In the genomic region with DNA sequence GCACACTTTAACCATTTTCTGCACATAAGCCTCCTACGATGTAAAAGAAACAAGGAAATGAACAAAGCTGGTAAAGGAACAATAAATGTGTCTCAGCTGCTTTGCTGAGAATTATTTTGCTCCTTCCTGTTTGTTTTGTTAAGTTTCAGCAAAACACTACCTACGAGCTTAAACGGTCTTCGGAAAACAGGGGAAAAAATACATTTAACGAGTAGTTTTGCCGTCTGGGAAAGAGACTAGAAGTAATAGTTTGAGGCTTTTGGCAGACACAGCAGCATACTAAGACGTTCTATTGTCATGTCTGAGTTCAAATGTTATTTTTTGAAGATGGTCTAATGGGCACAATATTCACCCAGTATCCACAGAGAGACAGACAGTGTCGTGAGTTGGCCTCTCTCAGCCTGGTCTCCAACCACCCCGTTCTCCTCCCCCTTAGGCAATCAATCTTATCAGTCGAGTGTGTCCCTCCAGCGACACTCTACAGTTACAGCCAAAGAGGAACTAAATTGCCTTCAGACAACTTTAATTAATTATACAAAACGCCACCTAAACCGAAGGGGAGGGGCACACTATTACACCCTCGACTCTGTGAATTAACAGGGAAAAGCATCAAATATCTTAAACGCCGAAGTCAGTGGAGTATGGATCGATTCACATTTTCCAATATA, we compare ENCODE assay signal across 8 mouse cellular contexts. TPM values are rescaled to one million over a fixed set of nuclear protein-coding genes. Genes with fewer than 3 reads are reported as not detected.
DNase-seq lines count a peak whose midpoint lies in the region; ATAC-seq lines count a peak whose summit lies in the region.

No protein-coding gene starts in this region.

- H3K4me3 ChIP-seq in kidney, embryonic 14.5 days (ENCODE audit: low read length) = peak overlapping the region; percentile 72
- H3K4me3 ChIP-seq in forebrain, embryonic 13.5 days = peak overlapping the region; percentile 67
- peak overlapping the region; percentile 69 for H3K4me3 ChIP-seq in midbrain, embryonic 16.5 days (ENCODE audit: low read depth, low read length)

- DNase-seq in kidney, adult 18-20 months = no peak
- peak; percentile 17 for DNase-seq in induced T-regulatory cell, adult 2 months (ENCODE audit: low read depth)
- no peak for DNase-seq in thymus, postnatal 4 days
- no peak for DNase-seq in right cerebral cortex, adult 18-20 months
- DNase-seq in cerebellum, adult 18-20 months = no peak

- peaks cover 4% of the 10 kb centered on the region; the same call in 1 of the 2 replicates for H3K27me3 ChIP-seq in kidney, embryonic 14.5 days (ENCODE audit: control insufficient read depth, insufficient read depth, low read length)
- peaks cover 25% of the 10 kb centered on the region for H3K27me3 ChIP-seq in forebrain, embryonic 13.5 days
- no peaks in the 10 kb centered on the region for H3K27me3 ChIP-seq in midbrain, embryonic 16.5 days (ENCODE audit: control insufficient read depth, insufficient read depth, low read depth, low read length)

- H3K4me2 ChIP-seq in kidney, embryonic 14.5 days (replicated peaks; ENCODE audit: low read depth, low read length) = peak overlapping the region; percentile 93
- peak overlapping the region; percentile 94 for H3K4me2 ChIP-seq in forebrain, embryonic 13.5 days
- peak overlapping the region; percentile 63 for H3K4me2 ChIP-seq in midbrain, embryonic 16.5 days (ENCODE audit: low read length)

- H3K9ac ChIP-seq in kidney, embryonic 14.5 days (ENCODE audit: low read depth, low read length) = no peak overlapping the region
- no peak overlapping the region for H3K9ac ChIP-seq in forebrain, embryonic 13.5 days
- no peak overlapping the region for H3K9ac ChIP-seq in midbrain, embryonic 16.5 days (ENCODE audit: low read depth, low read length)

- no peaks in the 10 kb centered on the region for H3K9me3 ChIP-seq in kidney, embryonic 14.5 days (ENCODE audit: control insufficient read depth, low read length)
- no peaks in the 10 kb centered on the region for H3K9me3 ChIP-seq in forebrain, embryonic 13.5 days (replicated peaks)
- no peaks in the 10 kb centered on the region for H3K9me3 ChIP-seq in midbrain, embryonic 16.5 days (replicated peaks; ENCODE audit: control insufficient read depth, low read length, poor library complexity, severe bottlenecking)

- WGBS in kidney, embryonic 14.5 days = 26% methylated on average over 17 of the region's 17 CpGs
- 40% methylated on average over 17 of the region's 17 CpGs for WGBS in forebrain, embryonic 13.5 days
- 47% methylated on average over 17 of the region's 17 CpGs for WGBS in midbrain, embryonic 16.5 days

- ATAC-seq in kidney, embryonic 14.5 days (ENCODE audit: low FRiP score, low TSS enrichment) = 0 out of 2 replicates have a peak, but pooled peaks have one; percentile 16
- ATAC-seq in forebrain, embryonic 13.5 days = no peak
- ATAC-seq in midbrain, embryonic 16.5 days = no peak

- no peak overlapping the region for H3K27ac ChIP-seq in kidney, embryonic 14.5 days (ENCODE audit: low read depth, low read length)
- H3K27ac ChIP-seq in forebrain, embryonic 13.5 days = no peak overlapping the region
- H3K27ac ChIP-seq in midbrain, embryonic 16.5 days (ENCODE audit: low read length) = no peak overlapping the region

- H3K36me3 ChIP-seq in kidney, embryonic 14.5 days (ENCODE audit: control insufficient read depth, insufficient read depth, low read length) = no peaks in the 10 kb centered on the region
- H3K36me3 ChIP-seq in forebrain, embryonic 13.5 days (ENCODE audit: poor library complexity, severe bottlenecking) = no peaks in the 10 kb centered on the region
- no peaks in the 10 kb centered on the region for H3K36me3 ChIP-seq in midbrain, embryonic 16.5 days (ENCODE audit: control insufficient read depth, insufficient read depth, low read length)

- peaks cover 3% of the 10 kb centered on the region; the same call in 1 of the 2 replicates for H3K4me1 ChIP-seq in kidney, embryonic 14.5 days (ENCODE audit: control insufficient read depth, insufficient read depth, low read length)
- peaks cover 14% of the 10 kb centered on the region for H3K4me1 ChIP-seq in forebrain, embryonic 13.5 days
- peaks cover 6% of the 10 kb centered on the region for H3K4me1 ChIP-seq in midbrain, embryonic 16.5 days (ENCODE audit: control insufficient read depth, insufficient read depth, low read length)

RNA-seq across cellular contexts. Expression of a gene that starts 1.8 kb away (rescaled TPM):
- 2.3 and 2.6 TPM in 2 replicates for polyA plus RNA-seq in kidney, embryonic 14.5 days (2014; fragmentation: Nextera tagmentation; extraction: Ambion mirVana)
- 2.1 and 2.9 TPM in 2 replicates for polyA plus RNA-seq in forebrain, embryonic 13.5 days (2015; fragmentation: Nextera tagmentation; extraction: Ambion mirVana)
- polyA plus RNA-seq in midbrain, embryonic 16.5 days (2015; fragmentation: Nextera tagmentation; extraction: Ambion mirVana) = 5.4 and 5.7 TPM in 2 replicates

RNA-seq across cellular contexts. Expression of a gene that starts 12.8 kb away (rescaled TPM):
- not detected in 2 replicates for polyA plus RNA-seq in kidney, embryonic 14.5 days (2014; fragmentation: Nextera tagmentation; extraction: Ambion mirVana)
- polyA plus RNA-seq in forebrain, embryonic 13.5 days (2015; fragmentation: Nextera tagmentation; extraction: Ambion mirVana) = not detected in 2 replicates
- polyA plus RNA-seq in midbrain, embryonic 16.5 days (2015; fragmentation: Nextera tagmentation; extraction: Ambion mirVana) = not detected in 2 replicates
